Mouse (Mus musculus) liver, embryonic 12.5 days (tissue): Measurements from ENCODE around the gene Cyp2w1. TPM values are rescaled to one million over a fixed set of nuclear protein-coding genes. Genes with fewer than 3 reads are reported as not detected.

Source experiments
- ATAC-seq: fragments of 200-750 bp; cut with Nextera tagmentation; 2 replicates; pipeline ENCODE4 v1.8.0; 2017; ENCODE audit warnings: moderate number of reproducible peaks, mild to moderate bottlenecking, moderate library complexity
- H3K27ac ChIP-seq: fragments of 300-500 bp; sonication (generic); 2 replicates; pipeline ENCODE4 v1.5.1; 2016; ENCODE audit warnings: mild to moderate bottlenecking
- H3K27me3 ChIP-seq: fragments of 300-500 bp; sonication (generic); replicated peaks from 2 replicates; pipeline ENCODE4 v1.6.1; 2016; ENCODE audit warnings: mild to moderate bottlenecking, moderate library complexity
- H3K36me3 ChIP-seq: fragments of 300-500 bp; sonication (generic); 2 replicates; pipeline ENCODE4 v1.6.1; 2016; ENCODE audit warnings: mild to moderate bottlenecking, moderate library complexity
- H3K4me1 ChIP-seq: fragments of 300-500 bp; sonication (generic); 2 replicates; pipeline ENCODE4 v1.6.1; 2016
- H3K4me2 ChIP-seq: fragments of 300-500 bp; sonication (generic); 2 replicates; pipeline ENCODE4 v1.6.1; 2016; ENCODE audit warnings: mild to moderate bottlenecking, moderate library complexity
- H3K4me3 ChIP-seq: fragments of 300-500 bp; sonication (generic); 2 replicates; pipeline ENCODE4 v1.5.1; 2016; ENCODE audit warnings: mild to moderate bottlenecking, moderate library complexity
- H3K9ac ChIP-seq: fragments of 300-500 bp; sonication (generic); 2 replicates; pipeline ENCODE4 v1.6.1; 2016; ENCODE audit warnings: mild to moderate bottlenecking, moderate library complexity
- H3K9me3 ChIP-seq: fragments of 300-500 bp; sonication (generic); replicated peaks from 2 replicates; pipeline ENCODE4 v1.6.1; 2016; ENCODE audit warnings: mild to moderate bottlenecking, moderate library complexity
- WGBS: fragments of 180-500 bp; shearing (Covaris S2); methylation state at CpG from one replicate; pipeline ENCODE4 v1.1.7; 2016; ENCODE audit not compliant: insufficient replicate concordance; 5-methylcytosine and 5-hydroxymethylcytosine counted together
- polyA plus RNA-seq: library from polyadenylated mRNA; unstranded; fragments of >200 nt; fragmentation: Nextera tagmentation; extraction: Ambion mirVana; gene quantifications from 2 replicates; pipeline ENCODE4 v1.2.1, GENCODE M21; 2016

The Cyp2w1 gene
- polyA plus RNA-seq, 1 experiment from 2014 or later, result not detected

- Histone ChIP-seq H3K4me3 (no peak overlapping the region), H3K9ac (no peak overlapping the region), H3K36me3 (0 out of 2 replicates have a peak, but pooled peaks cover 4% of the 10 kb centered on the region), H3K9me3 (no peaks in the 10 kb centered on the region), H3K4me2 (no peak overlapping the region; the same call in 1 of the 2 replicates), H3K4me1 (peaks cover 95% of the 10 kb centered on the region), H3K27ac (peak overlapping the region; percentile 92), H3K27me3 (no peaks in the 10 kb centered on the region)
- no peak for ATAC-seq
- 78% methylated on average over 11 of the region's 11 CpGs for WGBS
Observed at GRCm38 (mm10) chr5:139368638-139369320, 16.4 kb downstream of the Cyp2w1 start.

GRCm38 (mm10) chr5:139370336-139370735 is 17.9 kb downstream of the Cyp2w1 start:
- peaks cover 96% of the 10 kb centered on the region for H3K4me1 ChIP-seq
- H3K27ac ChIP-seq, result peak overlapping the region; percentile 92
- peak overlapping the region; percentile 94 for H3K9ac ChIP-seq
- H3K4me2 ChIP-seq, result peak overlapping the region; percentile 85
- no peaks in the 10 kb centered on the region for H3K9me3 ChIP-seq
- H3K36me3 ChIP-seq, result 0 out of 2 replicates have a peak, but pooled peaks cover 4% of the 10 kb centered on the region
- no peak for ATAC-seq
- WGBS, result 62% methylated on average over 6 of the region's 6 CpGs
- no peak overlapping the region for H3K4me3 ChIP-seq
- no peaks in the 10 kb centered on the region for H3K27me3 ChIP-seq

- H3K4me1 ChIP-seq, result peaks cover 96% of the 10 kb centered on the region
- 57% methylated on average over 5 of the region's 5 CpGs for WGBS
Observed at GRCm38 (mm10) chr5:139371118-139371517, 18.7 kb downstream of the Cyp2w1 start.

DNA sequence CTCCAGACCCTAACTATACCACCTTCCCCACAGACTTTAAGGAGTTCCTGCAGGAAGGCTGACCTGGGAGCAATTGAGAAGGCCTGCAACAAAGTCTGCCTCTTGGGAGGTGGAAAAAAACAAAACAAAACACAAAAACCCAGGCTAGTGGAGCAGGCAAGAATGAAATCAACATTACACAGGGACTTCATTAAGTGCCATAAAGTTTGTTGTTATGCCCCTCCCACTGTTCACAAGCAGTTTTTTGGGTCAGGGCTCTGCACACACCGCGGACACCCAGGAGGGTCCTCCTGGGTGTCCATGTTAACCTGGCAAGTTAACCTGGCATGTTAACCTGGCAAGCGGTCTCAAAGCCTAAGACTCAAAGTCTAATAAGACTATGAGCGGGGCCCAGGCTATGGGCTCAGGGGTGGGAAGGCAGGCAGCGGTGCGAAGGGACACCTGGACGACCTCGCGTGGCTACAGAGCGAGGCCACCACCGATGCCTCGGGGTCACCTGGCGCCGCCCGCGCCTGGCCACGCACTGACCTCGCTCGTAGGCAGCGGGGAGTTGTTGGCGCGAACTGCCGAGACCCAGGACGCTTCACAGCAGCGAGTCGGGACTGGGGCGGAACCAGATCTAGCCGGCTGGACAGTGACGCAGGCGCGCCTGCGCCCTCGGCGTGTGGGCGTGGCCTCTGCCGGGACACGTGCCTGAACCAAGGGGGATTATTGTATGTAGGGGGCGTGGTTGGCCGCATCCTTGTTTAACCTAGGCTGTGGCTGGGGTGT is 19.4 kb downstream of the Cyp2w1 start:
- WGBS, result 2% methylated on average over 39 of the region's 39 CpGs
- peak overlapping the region; percentile 85 for H3K4me2 ChIP-seq
- H3K4me3 ChIP-seq, result peak overlapping the region; percentile 68
- ATAC-seq, result peak; percentile 90
- H3K4me1 ChIP-seq, result peaks cover 96% of the 10 kb centered on the region
- H3K27me3 ChIP-seq, result no peaks in the 10 kb centered on the region
- H3K36me3 ChIP-seq, result 0 out of 2 replicates have a peak, but pooled peaks cover 4% of the 10 kb centered on the region
- H3K9me3 ChIP-seq, result no peaks in the 10 kb centered on the region
- H3K27ac ChIP-seq, result peak overlapping the region; percentile 92
- peak overlapping the region; percentile 94 for H3K9ac ChIP-seq

More at GRCm38 (mm10) chr5:139371118-139371517, 18.7 kb downstream of the Cyp2w1 start:
- Histone ChIP-seq H3K4me3 (peak overlapping the region; percentile 68), H3K27me3 (no peaks in the 10 kb centered on the region), H3K9ac (peak overlapping the region; percentile 94), H3K36me3 (0 out of 2 replicates have a peak, but pooled peaks cover 4% of the 10 kb centered on the region), H3K9me3 (no peaks in the 10 kb centered on the region), H3K27ac (peak overlapping the region; percentile 92), H3K4me2 (peak overlapping the region; percentile 85)
- ATAC-seq, result no peak

DNA sequence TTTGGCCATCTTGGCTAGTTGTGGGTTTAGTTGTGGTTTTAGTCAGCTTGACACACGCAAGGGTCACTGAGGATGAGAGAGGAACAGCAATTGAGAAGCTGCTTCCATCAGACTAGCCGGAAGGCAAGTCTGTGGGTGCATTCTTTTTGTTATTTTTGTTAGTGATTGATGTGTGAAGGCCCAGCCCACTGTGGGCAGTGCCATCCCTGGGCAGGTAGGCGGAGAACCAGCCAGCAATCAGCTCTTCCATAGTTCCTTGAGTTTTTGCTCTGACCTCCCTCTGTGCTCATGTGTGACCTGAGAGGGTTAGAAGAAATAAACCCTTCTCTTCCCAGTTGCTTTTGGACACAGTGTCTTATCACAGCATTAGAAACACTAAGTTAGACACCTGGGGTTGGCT is 20.7 kb downstream of the Cyp2w1 start:
- H3K4me2 ChIP-seq, result peak overlapping the region; percentile 85
- H3K9ac ChIP-seq, result peak overlapping the region; percentile 94; the same call in 1 of the 2 replicates
- H3K27ac ChIP-seq, result peak overlapping the region; percentile 92
- ATAC-seq, result no peak
- H3K4me3 ChIP-seq, result no peak overlapping the region
- 63% methylated on average over 3 of the region's 3 CpGs for WGBS
- H3K27me3 ChIP-seq, result no peaks in the 10 kb centered on the region
- 0 out of 2 replicates have a peak, but pooled peaks cover 4% of the 10 kb centered on the region for H3K36me3 ChIP-seq
- no peaks in the 10 kb centered on the region for H3K9me3 ChIP-seq
- peaks cover 96% of the 10 kb centered on the region for H3K4me1 ChIP-seq

GRCm38 (mm10) chr5:139373889-139374444 is 21.6 kb downstream of the Cyp2w1 start:
- peak overlapping the region; percentile 49 for H3K9ac ChIP-seq
- H3K4me2 ChIP-seq, result 0 out of 2 replicates have a peak overlapping the region, but pooled peaks have one; percentile 21
- H3K4me3 ChIP-seq, result no peak overlapping the region
- WGBS, result 53% methylated on average over 6 of the region's 6 CpGs
- no peaks in the 10 kb centered on the region for H3K9me3 ChIP-seq
- H3K27me3 ChIP-seq, result no peaks in the 10 kb centered on the region
- H3K27ac ChIP-seq, result peak overlapping the region; percentile 67
- peaks cover 96% of the 10 kb centered on the region for H3K4me1 ChIP-seq
- H3K36me3 ChIP-seq, result no peaks in the 10 kb centered on the region
- ATAC-seq, result no peak

DNA sequence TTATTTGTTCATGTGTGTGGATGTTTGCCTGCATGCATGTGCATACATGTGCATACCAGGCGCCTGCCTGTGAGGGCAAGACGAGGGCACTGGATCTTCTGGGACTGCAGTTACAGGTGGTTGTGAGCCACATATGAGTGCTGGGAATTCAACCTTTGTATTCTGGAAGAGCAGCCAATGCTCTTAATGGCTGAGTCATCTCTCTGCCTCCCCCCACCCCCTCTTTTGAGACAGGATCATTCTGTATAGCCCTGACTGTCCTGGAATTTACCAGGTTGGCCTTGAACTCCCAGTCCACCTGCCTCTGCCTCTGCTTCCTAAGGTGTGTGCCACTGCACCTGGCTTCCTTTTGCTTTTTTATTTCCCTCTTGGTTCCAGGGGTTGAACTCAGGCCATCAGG is 22.4 kb downstream of the Cyp2w1 start:
- H3K4me3 ChIP-seq, result no peak overlapping the region
- no peak overlapping the region for H3K9ac ChIP-seq
- H3K4me2 ChIP-seq, result no peak overlapping the region
- H3K9me3 ChIP-seq, result no peaks in the 10 kb centered on the region
- WGBS, result 78% methylated on average over 2 of the region's 2 CpGs
- no peaks in the 10 kb centered on the region for H3K36me3 ChIP-seq
- H3K27ac ChIP-seq, result peak overlapping the region; percentile 52; the same call in 1 of the 2 replicates
- H3K4me1 ChIP-seq, result peaks cover 97% of the 10 kb centered on the region
- ATAC-seq, result no peak
- H3K27me3 ChIP-seq, result no peaks in the 10 kb centered on the region

- peak; percentile 40 for ATAC-seq
- Histone ChIP-seq H3K9me3 (no peaks in the 10 kb centered on the region), H3K9ac (peak within 1 kb of the TSS; percentile 83), H3K36me3 (no peaks in the 10 kb centered on the region), H3K4me2 (peak within 1 kb of the TSS; percentile 91), H3K4me1 (peaks cover 95% of the 10 kb centered on the region), H3K27me3 (no peaks in the 10 kb centered on the region), H3K27ac (peak within 1 kb of the TSS; percentile 100), H3K4me3 (peak within 1 kb of the TSS; percentile 78)
- WGBS, result 28% methylated on average over 18 of the region's 18 CpGs
Observed at GRCm38 (mm10) chr5:139377468-139378270, 25.3 kb downstream of the Cyp2w1 start, which contains the start of gene Gpr146. Gene Gpr146, plus strand, starts transcription at chr5:139377697.

DNA sequence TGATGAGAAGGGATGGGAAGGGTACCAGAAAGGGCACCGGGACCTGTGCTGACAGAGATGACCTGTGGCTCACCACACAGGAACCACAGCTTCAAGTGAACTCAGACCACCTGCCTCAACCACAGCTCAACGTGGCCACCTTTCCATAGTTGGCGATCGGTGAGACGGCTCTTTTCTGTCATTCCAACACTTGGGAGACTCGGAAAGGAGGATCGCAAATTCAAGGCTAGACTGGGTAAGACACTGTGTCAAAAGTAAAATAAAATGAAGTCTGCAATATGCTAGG is 25.8 kb downstream of the Cyp2w1 start:
- Histone ChIP-seq H3K9me3 (no peaks in the 10 kb centered on the region), H3K9ac (peak overlapping the region; percentile 83), H3K27me3 (no peaks in the 10 kb centered on the region), H3K27ac (peak overlapping the region; percentile 100), H3K4me2 (peak overlapping the region; percentile 91), H3K4me3 (peak overlapping the region; percentile 78; the same call in 1 of the 2 replicates), H3K4me1 (peaks cover 95% of the 10 kb centered on the region), H3K36me3 (no peaks in the 10 kb centered on the region)
- no peak for ATAC-seq
- WGBS, result 58% methylated on average over 7 of the region's 7 CpGs

- no peaks in the 10 kb centered on the region for H3K9me3 ChIP-seq
- H3K27me3 ChIP-seq, result no peaks in the 10 kb centered on the region
- H3K27ac ChIP-seq, result peak overlapping the region; percentile 100
- no peak for ATAC-seq
- peak overlapping the region; percentile 83 for H3K9ac ChIP-seq
- peaks cover 7% of the 10 kb centered on the region for H3K36me3 ChIP-seq
- H3K4me2 ChIP-seq, result peak overlapping the region; percentile 91
- WGBS, result 14% methylated on average over 21 of the region's 21 CpGs
- peak overlapping the region; percentile 78 for H3K4me3 ChIP-seq
- H3K4me1 ChIP-seq, result peaks cover 95% of the 10 kb centered on the region
Observed at GRCm38 (mm10) chr5:139378986-139379629, 26.7 kb downstream of the Cyp2w1 start.
